Mouse (Mus musculus): ENCODE measurements around the gene Pwwp2b. TPM values are rescaled to one million over a fixed set of nuclear protein-coding genes. Genes with fewer than 3 reads are reported as not detected.

Pwwp2b gene
- polyA plus RNA-seq, 1 experiment from 2014 or later: 11.7 TPM

DNA sequence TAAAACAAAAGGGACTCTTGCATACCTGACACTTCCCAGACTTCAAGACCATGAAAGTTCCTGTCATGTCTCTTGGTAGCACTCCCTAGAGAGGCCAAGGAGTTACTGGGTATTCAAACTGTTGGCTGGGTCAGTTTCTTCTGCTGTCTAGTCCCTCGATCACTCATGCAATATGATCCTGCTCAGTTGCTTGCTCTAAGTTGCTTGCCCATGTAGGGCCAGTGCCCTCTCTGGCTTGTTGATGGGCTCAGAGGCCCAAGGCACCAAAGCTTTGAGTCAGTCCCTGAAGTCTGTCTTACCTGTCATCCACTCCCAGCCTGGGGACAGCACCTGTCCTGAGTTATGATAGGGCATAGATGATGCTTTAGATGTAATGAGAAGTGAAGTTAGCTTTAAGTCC, 22.5 kb downstream of the Pwwp2b start:
- no peak overlapping the region for H3K27ac ChIP-seq
- 71% methylated on average over 1 of the region's 1 CpGs for WGBS
- no peak overlapping the region for H3K4me3 ChIP-seq
- peaks cover 17% of the 10 kb centered on the region for H3K36me3 ChIP-seq
- peaks cover 23% of the 10 kb centered on the region for H3K4me1 ChIP-seq
- H3K9ac ChIP-seq: no peak overlapping the region
- H3K9me3 ChIP-seq: no peaks in the 10 kb centered on the region
- ATAC-seq (ENCODE audit: low FRiP score, low read depth): no peak
- H3K27me3 ChIP-seq: no peaks in the 10 kb centered on the region
- H3K4me2 ChIP-seq (replicated peaks): no peak overlapping the region

DNA sequence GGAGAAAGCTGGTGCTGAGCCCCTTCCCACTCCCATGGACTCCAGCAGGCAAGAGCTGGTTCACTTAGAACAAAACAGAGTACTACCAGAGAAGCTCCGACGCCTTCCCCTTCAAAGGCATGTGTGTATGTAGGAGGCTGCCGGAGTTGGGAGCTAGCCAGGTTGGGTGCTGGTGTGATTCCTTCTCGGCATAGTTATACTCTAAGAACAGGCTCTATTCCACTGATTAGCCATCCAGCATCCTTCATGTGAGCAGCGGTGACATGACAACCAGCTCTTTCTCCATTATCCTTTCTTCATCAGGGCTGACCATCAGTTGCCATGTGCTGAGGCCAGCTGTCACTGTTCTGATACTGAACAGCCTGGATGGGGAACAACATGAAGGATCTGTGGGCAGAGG, 23.6 kb downstream of the Pwwp2b start:
- Histone ChIP-seq H3K36me3 (peaks cover 17% of the 10 kb centered on the region), H3K4me2 (replicated peaks) (no peak overlapping the region), H3K4me3 (no peak overlapping the region), H3K9me3 (no peaks in the 10 kb centered on the region), H3K9ac (no peak overlapping the region), H3K4me1 (peaks cover 23% of the 10 kb centered on the region), H3K27me3 (no peaks in the 10 kb centered on the region), H3K27ac (no peak overlapping the region)
- ATAC-seq (ENCODE audit: low FRiP score, low read depth): no peak
- 73% methylated on average over 5 of the region's 5 CpGs for WGBS

DNA sequence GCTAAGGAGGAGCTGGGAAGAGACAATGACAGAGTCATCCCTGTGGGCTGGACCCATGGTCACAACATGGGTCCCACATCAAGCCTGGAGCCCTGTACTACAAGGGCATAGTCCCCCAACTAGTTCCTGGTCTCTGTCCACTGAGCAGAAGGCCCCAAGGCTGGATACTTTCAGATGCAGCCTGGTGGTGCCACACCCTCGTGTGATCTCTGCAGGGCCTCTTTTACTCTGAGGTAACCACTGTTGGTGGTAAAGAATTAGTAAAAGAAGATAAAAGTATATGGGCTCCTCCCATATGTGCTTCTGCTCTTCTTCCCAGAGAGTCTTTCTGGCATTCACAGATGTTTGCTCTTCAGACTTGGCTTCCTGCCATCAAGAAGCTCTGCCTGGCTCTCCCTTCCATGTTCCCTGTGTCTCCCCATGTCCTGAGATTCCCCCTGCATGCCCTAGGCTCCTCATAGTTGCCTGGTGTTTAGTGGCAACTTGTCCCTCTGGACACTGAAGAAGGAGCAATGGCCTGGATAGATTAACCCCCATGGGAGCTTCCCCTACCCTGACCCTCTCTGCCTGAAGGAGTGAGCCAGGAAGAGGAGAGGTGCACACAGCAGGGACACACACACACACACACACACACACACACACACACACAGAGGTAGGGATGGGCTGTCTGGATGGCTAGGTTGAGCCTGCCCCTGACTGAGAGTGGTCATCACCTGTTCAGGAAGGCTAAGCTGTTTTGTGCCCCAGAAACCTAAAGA, 24.5 kb downstream of the Pwwp2b start:
- Histone ChIP-seq H3K9me3 (no peaks in the 10 kb centered on the region), H3K4me3 (no peak overlapping the region), H3K36me3 (peaks cover 16% of the 10 kb centered on the region), H3K4me2 (replicated peaks) (no peak overlapping the region), H3K27me3 (no peaks in the 10 kb centered on the region), H3K9ac (no peak overlapping the region), H3K27ac (peak overlapping the region; percentile 39; the same call in 1 of the 2 replicates), H3K4me1 (peaks cover 23% of the 10 kb centered on the region)
- ATAC-seq (ENCODE audit: low FRiP score, low read depth): peak; percentile 28
- WGBS: 32% methylated on average over 1 of the region's 1 CpGs

DNA sequence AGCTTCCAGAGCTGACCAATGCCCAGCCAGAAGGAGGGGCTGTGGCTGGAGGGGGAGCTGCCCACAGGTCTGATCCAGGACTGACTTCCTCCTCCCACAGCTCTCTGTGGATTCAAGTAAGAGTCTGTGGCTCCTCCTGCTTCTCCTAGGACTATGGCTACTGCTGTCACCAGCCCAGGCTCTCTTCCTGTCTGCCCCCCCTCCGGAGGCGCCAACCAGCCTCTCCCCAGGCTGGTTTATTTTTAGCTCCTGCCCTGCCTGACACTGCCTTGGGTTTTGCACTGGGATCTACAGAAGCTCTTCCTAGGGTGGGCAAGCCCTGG, 25.1 kb downstream of the Pwwp2b start:
- 53% methylated on average over 2 of the region's 2 CpGs for WGBS
- Histone ChIP-seq H3K36me3 (peaks cover 10% of the 10 kb centered on the region), H3K9me3 (no peaks in the 10 kb centered on the region), H3K27ac (no peak overlapping the region), H3K9ac (no peak overlapping the region), H3K27me3 (no peaks in the 10 kb centered on the region), H3K4me3 (no peak overlapping the region), H3K4me1 (peaks cover 23% of the 10 kb centered on the region), H3K4me2 (replicated peaks) (no peak overlapping the region)
- ATAC-seq (ENCODE audit: low FRiP score, low read depth): peak; percentile 49; the same call in 1 of the 2 replicates

DNA sequence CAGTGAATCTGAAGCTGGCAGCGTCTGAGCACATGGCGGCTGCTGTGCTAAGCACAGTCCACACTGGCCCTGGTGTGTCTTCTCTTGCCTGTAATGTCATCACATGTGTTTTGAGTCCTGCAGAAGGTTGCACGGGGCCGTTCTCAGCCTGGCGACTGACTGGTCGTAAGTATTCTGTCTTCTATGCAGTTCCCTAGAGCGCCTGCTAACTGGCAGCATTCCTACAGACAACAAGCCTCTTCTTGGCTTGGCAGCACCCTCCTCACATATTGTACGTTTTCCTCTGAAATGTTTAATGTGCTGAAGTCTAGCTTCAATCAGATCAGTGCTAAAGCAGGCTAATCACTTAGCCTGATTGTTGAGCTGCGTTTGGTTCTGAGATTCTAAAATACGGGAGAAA, 27.3 kb downstream of the Pwwp2b start:
- peaks cover 30% of the 10 kb centered on the region for H3K4me1 ChIP-seq
- WGBS: 52% methylated on average over 10 of the region's 10 CpGs
- no peak overlapping the region for H3K4me2 ChIP-seq (replicated peaks)
- no peak for ATAC-seq (ENCODE audit: low FRiP score, low read depth)
- no peaks in the 10 kb centered on the region for H3K9me3 ChIP-seq
- H3K27me3 ChIP-seq: no peaks in the 10 kb centered on the region
- no peaks in the 10 kb centered on the region for H3K36me3 ChIP-seq
- no peak overlapping the region for H3K9ac ChIP-seq
- no peak overlapping the region for H3K27ac ChIP-seq
- no peak overlapping the region for H3K4me3 ChIP-seq

DNA sequence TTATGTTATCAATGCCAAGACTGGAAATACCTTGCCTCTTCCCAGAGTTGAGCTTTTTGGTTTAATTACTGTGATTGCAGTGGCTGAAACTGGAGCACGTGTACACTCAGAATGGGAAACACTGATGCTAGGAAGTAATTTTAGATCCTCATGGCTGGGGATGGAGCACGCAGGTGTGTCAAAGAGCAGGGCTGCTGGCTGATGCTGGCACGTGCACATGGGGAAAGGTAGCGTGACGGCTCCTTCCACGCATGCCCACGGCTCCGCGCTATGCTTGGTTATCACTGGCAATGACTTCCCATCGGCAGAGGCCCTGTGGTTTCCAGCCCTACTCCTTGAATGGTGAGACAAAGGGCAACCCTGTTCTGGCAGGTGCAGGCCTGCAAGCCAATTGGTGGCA, 27.9 kb downstream of the Pwwp2b start:
- Histone ChIP-seq H3K4me1 (peaks cover 30% of the 10 kb centered on the region), H3K4me2 (replicated peaks) (no peak overlapping the region), H3K27me3 (no peaks in the 10 kb centered on the region), H3K9me3 (no peaks in the 10 kb centered on the region), H3K4me3 (no peak overlapping the region), H3K27ac (no peak overlapping the region), H3K36me3 (no peaks in the 10 kb centered on the region), H3K9ac (no peak overlapping the region)
- no peak for ATAC-seq (ENCODE audit: low FRiP score, low read depth)
- WGBS: 85% methylated on average over 10 of the region's 10 CpGs

DNA sequence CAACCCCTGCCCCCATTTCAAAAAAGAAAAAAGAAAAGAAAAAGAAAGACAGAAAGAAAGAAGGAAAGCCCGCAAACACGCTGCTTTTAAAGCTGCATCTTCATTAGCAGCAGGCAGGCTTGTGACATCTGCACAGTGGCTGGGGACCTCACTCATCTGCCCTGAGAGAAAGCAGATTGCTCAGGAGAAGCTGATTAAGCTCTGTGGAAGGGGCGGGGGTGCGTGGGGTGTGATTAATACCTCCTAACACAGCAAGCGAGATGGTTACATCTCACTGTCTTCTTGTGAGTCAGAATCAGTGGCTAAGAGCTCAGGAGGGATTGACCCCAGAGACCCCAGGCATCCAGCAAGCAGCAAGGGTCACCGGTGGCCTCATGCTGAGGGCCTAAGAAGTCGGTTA, 29.3 kb downstream of the Pwwp2b start:
- H3K4me1 ChIP-seq: peaks cover 23% of the 10 kb centered on the region

DNA sequence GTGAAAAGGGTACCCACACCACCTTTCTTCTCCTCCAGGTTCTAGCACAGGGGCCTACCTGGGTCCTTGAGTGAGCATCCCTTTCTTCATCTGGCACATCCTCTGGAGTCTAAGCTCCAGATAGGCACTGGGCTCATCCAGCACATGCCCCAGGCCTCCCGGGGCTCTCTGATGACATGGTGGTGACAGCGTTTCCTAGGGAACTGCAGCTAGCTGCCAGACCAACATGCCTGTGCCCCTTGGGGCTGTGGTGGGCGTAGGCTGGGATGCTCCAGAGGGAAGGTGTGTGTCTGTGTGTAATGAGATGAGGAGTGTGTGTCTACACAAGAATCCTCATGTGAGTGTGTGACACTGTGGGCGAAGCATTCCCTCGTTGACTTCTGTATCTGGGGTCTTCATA, 31.3 kb downstream of the Pwwp2b start:
- Histone ChIP-seq H3K9ac (no peak overlapping the region), H3K4me1 (peaks cover 20% of the 10 kb centered on the region; the same call in 1 of the 2 replicates), H3K4me2 (replicated peaks) (no peak overlapping the region), H3K36me3 (no peaks in the 10 kb centered on the region), H3K9me3 (no peaks in the 10 kb centered on the region), H3K4me3 (no peak overlapping the region), H3K27ac (no peak overlapping the region), H3K27me3 (no peaks in the 10 kb centered on the region)
- ATAC-seq (ENCODE audit: low FRiP score, low read depth): no peak
- WGBS: 86% methylated on average over 5 of the region's 5 CpGs

More for the DNA sequence above, 29.3 kb downstream of the Pwwp2b start:
- Histone ChIP-seq H3K36me3 (no peaks in the 10 kb centered on the region), H3K9ac (no peak overlapping the region), H3K27ac (no peak overlapping the region), H3K4me3 (no peak overlapping the region), H3K4me2 (replicated peaks) (no peak overlapping the region), H3K9me3 (no peaks in the 10 kb centered on the region), H3K27me3 (no peaks in the 10 kb centered on the region)
- 84% methylated on average over 7 of the region's 7 CpGs for WGBS
- no peak for ATAC-seq (ENCODE audit: low FRiP score, low read depth)

DNA sequence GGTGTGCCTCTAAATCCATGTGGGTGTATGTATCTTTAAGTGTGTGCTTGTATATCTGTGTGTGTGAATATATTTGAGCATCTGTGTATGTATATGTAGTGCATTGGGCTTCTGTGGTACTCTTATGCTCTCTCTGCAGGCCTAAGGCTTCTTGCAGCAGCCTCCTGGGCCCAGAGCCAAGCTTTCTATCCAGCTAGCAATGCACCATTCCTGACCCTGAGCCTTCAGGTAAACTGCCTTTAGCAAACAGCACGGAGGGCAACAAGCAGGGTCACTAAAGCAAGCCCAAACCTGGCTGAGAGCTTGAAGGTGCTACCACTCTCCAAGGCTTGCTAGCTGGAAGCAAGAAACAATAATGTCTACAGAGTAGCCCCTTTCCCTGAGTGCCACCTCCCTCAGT, 31.8 kb downstream of the Pwwp2b start:
- Histone ChIP-seq H3K27me3 (no peaks in the 10 kb centered on the region), H3K27ac (no peak overlapping the region), H3K36me3 (no peaks in the 10 kb centered on the region), H3K4me1 (peaks cover 20% of the 10 kb centered on the region; the same call in 1 of the 2 replicates), H3K4me2 (replicated peaks) (no peak overlapping the region), H3K9ac (no peak overlapping the region; the same call in 1 of the 2 replicates), H3K4me3 (no peak overlapping the region), H3K9me3 (no peaks in the 10 kb centered on the region)
- 77% methylated on average over 1 of the region's 1 CpGs for WGBS
- no peak for ATAC-seq (ENCODE audit: low FRiP score, low read depth)

DNA sequence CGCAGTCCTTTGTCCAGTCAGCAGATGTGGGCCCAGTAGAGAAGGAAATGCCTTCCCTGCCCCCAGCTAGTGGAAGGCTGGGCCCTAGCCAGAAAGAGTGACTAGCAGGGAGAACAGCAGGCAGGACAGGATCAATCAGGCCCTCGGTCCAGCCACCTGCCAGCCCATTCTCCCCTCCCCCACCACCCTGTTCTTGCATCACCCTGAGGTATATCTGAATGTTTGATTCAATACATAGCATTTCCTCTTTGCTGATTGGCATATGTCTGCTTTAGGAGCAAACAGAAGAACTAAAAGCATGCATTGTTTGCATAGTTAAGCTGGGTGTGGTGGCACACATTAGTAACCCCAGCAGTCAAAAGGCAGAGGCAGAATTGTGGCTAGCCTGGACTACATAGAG, 32.9 kb downstream of the Pwwp2b start:
- no peak overlapping the region for H3K4me2 ChIP-seq (replicated peaks)
- 32% methylated on average over 2 of the region's 2 CpGs for WGBS
- no peak overlapping the region for H3K27ac ChIP-seq
- H3K27me3 ChIP-seq: no peaks in the 10 kb centered on the region
- H3K36me3 ChIP-seq: no peaks in the 10 kb centered on the region
- H3K4me3 ChIP-seq: no peak overlapping the region
- no peaks in the 10 kb centered on the region for H3K9me3 ChIP-seq
- no peak overlapping the region for H3K9ac ChIP-seq
- peaks cover 16% of the 10 kb centered on the region; the same call in 1 of the 2 replicates for H3K4me1 ChIP-seq
- ATAC-seq (ENCODE audit: low FRiP score, low read depth): no peak

DNA sequence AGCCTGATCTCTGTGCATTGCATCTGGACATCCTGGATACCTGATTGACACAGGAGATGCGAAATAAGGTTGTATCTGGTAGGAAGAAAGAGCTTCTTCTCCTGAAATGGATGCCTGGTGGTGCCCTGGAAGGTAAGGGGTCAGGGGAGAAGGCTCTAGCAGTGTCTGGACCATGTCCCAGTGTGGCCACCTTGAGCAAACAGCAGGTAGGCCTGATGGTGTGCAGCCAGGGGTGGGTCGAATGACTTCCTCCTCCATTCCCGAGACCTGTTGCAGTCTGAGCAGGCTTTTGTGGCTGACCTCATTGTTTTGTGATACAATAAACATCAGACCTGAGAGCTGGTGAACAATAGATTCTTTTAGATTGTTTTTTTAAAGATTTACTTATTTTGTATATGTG, 33.8 kb downstream of the Pwwp2b start:
- WGBS: 83% methylated on average over 3 of the region's 3 CpGs

DNA sequence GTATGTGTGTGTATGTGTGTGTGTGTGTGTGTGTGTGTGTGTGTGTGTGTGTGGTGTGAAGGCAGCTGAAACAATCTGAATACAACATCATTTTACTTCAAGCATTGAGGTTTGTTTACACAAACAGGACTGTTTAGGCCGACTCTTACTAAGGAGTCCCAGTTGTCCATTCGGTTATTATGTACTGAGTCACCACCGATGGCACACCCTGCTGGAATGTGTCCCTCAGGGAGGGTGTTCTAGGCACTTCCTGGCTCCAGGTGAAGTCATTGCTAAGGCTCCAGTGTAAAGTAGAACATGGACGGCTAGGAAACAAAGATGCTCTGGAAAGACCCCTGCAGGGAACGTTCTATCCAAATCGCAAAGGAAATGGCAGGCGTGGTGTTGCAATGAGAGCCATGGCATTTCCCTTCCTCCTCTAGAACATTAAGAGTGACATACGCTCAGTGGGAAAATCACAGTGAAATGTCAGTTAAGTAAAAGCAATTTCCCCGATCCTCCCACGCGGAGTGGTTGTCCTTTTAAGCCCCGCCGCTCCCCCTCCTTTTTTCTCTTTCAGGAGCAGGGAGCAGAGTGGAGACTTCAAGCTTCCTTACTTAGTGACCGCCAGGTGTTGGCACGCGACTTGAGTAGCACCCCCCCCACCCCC, 37.1 kb downstream of the Pwwp2b start:
- Histone ChIP-seq H3K9me3 (no peaks in the 10 kb centered on the region), H3K4me2 (replicated peaks) (no peak overlapping the region), H3K27ac (no peak overlapping the region), H3K9ac (no peak overlapping the region), H3K4me3 (no peak overlapping the region), H3K27me3 (no peaks in the 10 kb centered on the region), H3K36me3 (no peaks in the 10 kb centered on the region), H3K4me1 (peaks cover 10% of the 10 kb centered on the region; the same call in 1 of the 2 replicates)
- ATAC-seq (ENCODE audit: low FRiP score, low read depth): no peak
- 74% methylated on average over 16 of the region's 16 CpGs for WGBS

More for the DNA sequence above, 33.8 kb downstream of the Pwwp2b start:
- H3K4me2 ChIP-seq (replicated peaks): no peak overlapping the region
- H3K27me3 ChIP-seq: no peaks in the 10 kb centered on the region
- H3K9ac ChIP-seq: no peak overlapping the region
- no peak overlapping the region for H3K4me3 ChIP-seq
- no peak for ATAC-seq (ENCODE audit: low FRiP score, low read depth)
- no peaks in the 10 kb centered on the region for H3K9me3 ChIP-seq
- H3K27ac ChIP-seq: no peak overlapping the region
- H3K36me3 ChIP-seq: no peaks in the 10 kb centered on the region
- peaks cover 16% of the 10 kb centered on the region; the same call in 1 of the 2 replicates for H3K4me1 ChIP-seq

All from limb, embryonic 13.5 days (tissue).